Mouse (Mus musculus): ENCODE data around the gene Hist2h3c1.
"Not testable (repeated sequence)": the region's sequence is repeated elsewhere in the genome, so short reads cannot be mapped to it uniquely, and the experiment has no call there.

Gene Hist2h3c1

GRCm38 (mm10) chr3:96246427-96246856 is at the start of gene Hist2h3c1:
Gene Hist2h3c1, plus strand, starts transcription at chr3:96246685.
- not testable (repeated sequence) for DNase-seq (ENCODE audit: low read depth, low spot score)

DNA sequence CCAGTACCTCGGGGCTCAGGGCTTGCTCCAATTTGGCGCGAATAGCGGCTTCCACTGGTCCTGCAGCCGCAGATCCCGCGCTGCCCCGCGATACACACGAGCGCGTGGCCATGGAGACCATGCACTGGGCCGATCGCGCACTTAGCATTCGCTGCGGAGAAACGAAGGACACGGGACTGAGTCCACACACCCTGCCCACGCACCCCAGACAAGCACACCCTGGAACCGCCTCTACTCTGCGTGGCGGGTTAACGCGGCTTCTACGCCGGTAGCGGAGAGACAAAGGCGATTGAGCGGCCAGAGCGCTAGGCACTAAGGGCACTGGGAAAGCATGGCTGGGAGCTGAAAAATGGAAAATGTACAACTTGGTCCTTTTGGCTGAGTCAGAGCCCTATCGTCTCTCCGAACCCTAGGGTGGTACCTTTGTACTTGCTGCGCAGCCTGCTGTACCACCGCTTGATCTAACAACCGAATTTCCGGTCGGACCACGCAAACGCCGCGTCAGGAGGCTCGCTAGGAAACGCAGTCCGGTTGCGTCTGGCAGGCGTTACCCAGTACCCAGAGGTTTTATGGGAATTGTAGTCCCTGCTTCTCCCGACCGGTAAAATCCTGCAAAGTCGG is 49.2 kb upstream of the Hist2h3c1 start:
- peak; percentile 91 for DNase-seq (ENCODE audit: low read depth, low spot score)

DNA sequence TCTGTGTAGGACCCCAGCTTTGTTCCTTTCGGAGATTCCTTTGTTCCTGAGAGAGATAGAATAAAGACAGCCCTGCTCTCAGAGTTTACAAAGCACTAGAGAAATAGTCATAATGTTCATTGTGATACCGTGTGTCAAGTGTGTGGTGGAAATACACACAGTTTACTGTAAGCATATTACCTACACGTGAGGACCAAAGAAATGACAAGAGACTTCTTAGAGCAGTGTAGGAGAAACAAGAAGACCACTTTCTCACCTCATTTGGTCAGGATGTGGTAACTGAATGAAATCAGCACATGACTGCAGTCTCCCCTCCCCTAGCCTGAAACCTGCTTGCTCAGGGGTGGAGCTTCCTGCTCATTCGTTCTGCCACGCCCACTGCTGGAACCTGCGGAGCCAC is 48.3 kb upstream of the Hist2h3c1 start:
- DNase-seq (ENCODE audit: low read depth, low spot score), result peak; percentile 90

DNA sequence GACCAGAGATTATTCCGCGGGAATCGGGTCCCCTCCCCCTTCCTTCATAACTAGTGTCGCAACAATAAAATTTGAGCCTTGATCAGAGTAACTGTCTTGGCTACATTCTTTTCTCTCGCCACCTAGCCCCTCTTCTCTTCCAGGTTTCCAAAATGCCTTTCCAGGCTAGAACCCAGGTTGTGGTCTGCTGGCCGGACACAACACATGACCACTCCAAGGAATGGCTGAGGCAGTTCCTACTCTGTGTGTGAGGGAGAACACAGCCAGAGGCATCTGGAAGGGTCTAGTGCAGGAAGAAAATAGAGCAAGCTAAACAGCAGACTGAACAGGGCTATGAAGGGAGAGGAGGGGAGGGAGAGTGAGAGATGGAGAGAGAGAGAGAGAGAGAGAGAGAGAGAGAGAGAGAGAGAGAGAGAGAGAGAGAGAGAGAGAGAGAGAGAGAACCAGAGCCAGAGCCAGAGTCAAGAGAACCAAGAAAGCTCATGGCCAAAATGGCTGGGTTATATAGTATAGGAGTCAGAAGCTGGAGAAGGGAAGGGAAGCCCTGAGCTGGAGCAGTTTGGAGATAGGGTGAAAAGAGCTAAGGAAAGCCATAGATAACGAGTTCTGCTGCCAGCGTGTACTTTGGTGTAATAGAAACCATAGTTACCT is 47.8 kb upstream of the Hist2h3c1 start:
- DNase-seq (ENCODE audit: low read depth, low spot score), result not testable (repeated sequence)

GRCm38 (mm10) chr3:96199731-96200130 is 46.8 kb upstream of the Hist2h3c1 start:
- DNase-seq (ENCODE audit: low read depth, low spot score), result no peak

- no peak for DNase-seq (ENCODE audit: low read depth, low spot score)
Observed at GRCm38 (mm10) chr3:96207819-96208218, 38.7 kb upstream of the Hist2h3c1 start.

- DNase-seq (ENCODE audit: low read depth, low spot score), result no peak
Observed at GRCm38 (mm10) chr3:96209242-96209641, 37.2 kb upstream of the Hist2h3c1 start.

DNA sequence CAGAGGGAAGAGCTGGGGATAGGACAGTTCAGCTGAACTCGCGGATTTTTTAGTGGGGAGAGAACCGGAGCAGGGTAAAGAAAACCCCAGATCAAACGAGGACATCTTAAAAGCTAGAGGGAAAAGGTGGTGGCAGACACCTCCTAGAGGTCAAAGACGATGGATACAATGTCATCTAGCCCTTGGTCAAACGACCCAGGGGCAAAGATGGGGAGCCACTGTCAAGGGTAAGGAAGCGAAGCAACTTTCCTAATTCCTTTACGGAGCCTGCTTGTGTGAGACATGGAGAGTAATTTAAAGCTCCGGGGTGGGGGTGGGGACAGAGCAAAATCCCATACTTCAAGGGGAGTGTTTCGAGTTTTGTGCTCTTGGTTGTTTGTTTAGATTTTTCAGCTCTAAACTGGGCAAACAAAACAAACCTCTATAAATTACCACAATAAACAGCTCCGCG is 27.3 kb upstream of the Hist2h3c1 start:
- no peak for DNase-seq (ENCODE audit: low read depth, low spot score)

GRCm38 (mm10) chr3:96219661-96220130 is 26.8 kb upstream of the Hist2h3c1 start, which contains the start of the genes Bola1 and Hist2h2ab:
Gene Bola1, minus strand, starts transcription at chr3:96219709.
Gene Hist2h2ab, plus strand, starts transcription at chr3:96219865.
- DNase-seq (ENCODE audit: low read depth, low spot score), result peak; percentile 92

DNA sequence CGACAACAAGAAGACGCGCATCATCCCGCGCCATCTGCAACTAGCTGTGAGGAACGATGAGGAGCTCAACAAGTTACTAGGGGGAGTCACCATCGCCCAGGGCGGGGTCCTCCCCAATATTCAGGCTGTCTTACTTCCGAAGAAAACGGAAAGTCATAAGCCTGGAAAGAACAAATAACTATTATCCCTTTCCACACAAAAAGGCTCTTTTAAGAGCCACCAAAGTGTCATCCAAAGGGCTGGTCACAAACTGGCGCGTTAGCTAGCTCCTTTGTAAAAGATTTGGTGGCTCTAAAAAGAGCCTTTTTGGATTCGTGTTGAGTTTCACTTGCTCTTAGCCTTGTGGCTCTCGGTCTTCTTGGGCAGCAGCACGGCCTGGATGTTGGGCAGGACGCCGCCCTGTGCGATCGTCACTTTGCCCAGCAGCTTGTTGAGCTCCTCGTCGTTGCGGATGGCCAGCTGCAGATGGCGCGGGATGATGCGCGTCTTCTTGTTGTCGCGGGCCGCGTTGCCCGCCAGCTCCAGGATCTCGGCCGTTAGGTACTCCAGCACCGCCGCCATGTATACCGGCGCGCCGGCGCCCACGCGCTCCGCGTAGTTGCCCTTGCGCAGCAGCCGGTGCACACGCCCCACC is 26.2 kb upstream of the Hist2h3c1 start:
- DNase-seq (ENCODE audit: low read depth, low spot score), result peak; percentile 69

GRCm38 (mm10) chr3:96220765-96221639 is 25.5 kb upstream of the Hist2h3c1 start, which contains the start of the genes Hist2h2ac and Hist2h2be:
Gene Hist2h2ac, minus strand, starts transcription at chr3:96220880.
Gene Hist2h2be, plus strand, starts transcription at chr3:96221119.
- peak; percentile 95 for DNase-seq (ENCODE audit: low read depth, low spot score)

GRCm38 (mm10) chr3:96221640-96222038 is 24.8 kb upstream of the Hist2h3c1 start:
- no peak for DNase-seq (ENCODE audit: low read depth, low spot score)

DNA sequence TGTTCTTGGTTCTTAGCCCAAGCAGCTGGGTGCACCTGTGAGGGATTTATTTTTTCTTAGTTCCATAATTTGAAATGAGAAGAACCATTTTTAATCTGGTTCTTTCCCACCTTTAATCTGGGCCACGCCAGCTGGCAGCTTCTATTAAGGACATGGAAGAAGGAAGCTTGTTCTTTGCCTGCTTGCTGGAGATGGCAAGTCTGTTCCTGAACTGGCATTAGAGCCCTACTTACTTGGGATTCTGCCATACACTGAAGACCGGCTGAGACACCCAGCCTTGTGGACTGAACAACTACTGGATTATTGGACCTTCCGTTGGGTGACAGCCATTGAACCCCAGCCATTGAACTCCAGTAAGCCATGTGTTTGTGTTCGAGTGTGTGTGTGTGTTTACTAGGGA is 23.7 kb upstream of the Hist2h3c1 start:
- no peak for DNase-seq (ENCODE audit: low read depth, low spot score)

DNA sequence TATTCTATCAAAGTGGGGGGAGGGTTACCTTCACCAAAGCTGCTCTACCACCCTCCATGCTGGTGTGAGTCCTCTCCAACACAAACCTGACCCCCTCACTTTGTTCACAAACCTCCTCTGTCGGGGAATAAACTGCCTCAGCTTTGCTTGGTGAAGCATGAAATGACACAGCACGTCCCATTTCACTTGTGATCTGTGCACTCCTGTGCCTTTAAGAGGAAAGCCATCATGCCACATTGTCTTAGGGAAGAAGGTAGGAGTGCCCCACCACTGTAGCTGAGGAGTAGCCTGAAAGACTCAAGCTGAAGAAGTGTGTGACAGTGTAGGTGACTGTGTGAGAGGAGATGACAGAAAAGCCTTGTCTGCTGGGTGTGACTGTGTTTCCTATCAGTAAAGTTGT is 21.1 kb upstream of the Hist2h3c1 start:
- no peak for DNase-seq (ENCODE audit: low read depth, low spot score)

GRCm38 (mm10) chr3:96226695-96227648 is 19.5 kb upstream of the Hist2h3c1 start:
- no peak for DNase-seq (ENCODE audit: low read depth, low spot score)

DNA sequence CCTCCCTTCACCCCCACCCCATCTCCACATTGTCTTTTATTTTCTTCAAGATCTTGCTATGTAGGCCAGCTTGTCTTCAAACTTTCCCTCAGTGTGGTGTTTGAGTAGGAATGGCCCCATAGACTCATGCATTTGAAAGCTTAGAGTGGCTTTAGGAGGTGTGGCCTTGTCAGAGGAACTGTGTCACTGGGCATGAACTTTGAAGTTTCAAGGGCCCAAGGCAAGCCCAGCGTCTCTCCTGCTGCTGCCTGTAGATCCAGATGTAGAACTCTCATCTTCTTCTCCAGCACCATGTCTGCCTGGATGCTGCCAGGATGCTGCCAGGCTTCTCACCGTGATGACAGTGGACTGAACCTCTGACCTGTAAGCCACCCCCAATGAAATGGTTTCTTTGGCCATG is 17.7 kb upstream of the Hist2h3c1 start:
- no peak for DNase-seq (ENCODE audit: low read depth, low spot score)

- DNase-seq (ENCODE audit: low read depth, low spot score), result no peak
Observed at GRCm38 (mm10) chr3:96230404-96230803, 16.1 kb upstream of the Hist2h3c1 start.

GRCm38 (mm10) chr3:96230910-96231757 is 15.4 kb upstream of the Hist2h3c1 start:
- no peak for DNase-seq (ENCODE audit: low read depth, low spot score)

GRCm38 (mm10) chr3:96231758-96232120 is 14.7 kb upstream of the Hist2h3c1 start:
- no peak for DNase-seq (ENCODE audit: low read depth, low spot score)

Data from CD4-positive helper T cell, adult 2 months (primary cell).